Mouse (Mus musculus) C2C12 (cell line): ENCODE measurements at regions not wholly inside any gene's neighbourhood (a gene's known extent, or its start where the extent isn't known, plus 50 kb on each side); places are given as distances from the start of the nearest gene placed in this dataset.

ENCODE experiments used
- CTCF ChIP-seq: IDR thresholded peaks from one replicate; pipeline ENCODE4 v1.5.1; 2011; ENCODE audit not compliant: control insufficient read depth, insufficient read depth, insufficient read length
- MAX ChIP-seq: IDR thresholded peaks from one replicate; pipeline ENCODE4 v1.6.1; 2011; ENCODE audit warnings: mild to moderate bottlenecking, control low read depth
- MYOD1 ChIP-seq: IDR thresholded peaks from one replicate; pipeline ENCODE4 v1.6.1; 2011; ENCODE audit warnings: low read depth; ENCODE audit not compliant: control insufficient read depth, insufficient read length
- MYOG ChIP-seq: IDR thresholded peaks from one replicate; pipeline ENCODE4 v1.6.1; 2011; ENCODE audit not compliant: control insufficient read depth, insufficient read length; ENCODE audit errors: extremely low read depth
- USF1 ChIP-seq: IDR thresholded peaks from one replicate; pipeline ENCODE4 v1.6.1; 2011; ENCODE audit warnings: low read depth, mild to moderate bottlenecking, control low read depth, moderate library complexity

DNA sequence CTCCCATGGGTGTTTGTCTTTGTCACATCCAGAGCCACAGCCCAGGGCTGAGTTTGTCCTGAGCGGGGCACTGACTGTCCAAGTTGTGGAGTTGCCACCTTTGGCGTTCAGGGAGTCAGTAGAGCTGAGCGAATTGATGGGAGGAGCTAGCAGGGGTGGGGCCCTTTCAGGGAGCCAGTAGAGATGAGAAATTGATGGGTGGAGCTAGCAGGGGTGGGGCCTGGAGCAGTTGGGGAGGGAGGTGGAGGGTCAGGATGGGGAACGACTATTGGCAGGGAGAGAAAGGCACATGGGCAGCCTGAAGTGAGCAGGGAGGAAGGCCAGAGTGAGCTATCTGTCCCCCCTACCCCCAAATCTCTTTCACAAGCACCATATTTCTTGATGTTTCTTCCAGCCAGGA lies 62.0 kb downstream of the Tspan17 start:
- TF ChIP-seq CTCF (no peak), USF1 (no peak), MAX (no peak), MYOG (no peak), MYOD1 (no peak)
